Mouse (Mus musculus) WW6 (cell line): Measurements from ENCODE around the gene Tnfrsf1b.

Experiments
- DNase-seq: peaks from one replicate; pipeline ENCODE4 v3.0.0-alpha.2; 2013; ENCODE audit warnings: low read depth, low spot score

Gene Tnfrsf1b

DNA sequence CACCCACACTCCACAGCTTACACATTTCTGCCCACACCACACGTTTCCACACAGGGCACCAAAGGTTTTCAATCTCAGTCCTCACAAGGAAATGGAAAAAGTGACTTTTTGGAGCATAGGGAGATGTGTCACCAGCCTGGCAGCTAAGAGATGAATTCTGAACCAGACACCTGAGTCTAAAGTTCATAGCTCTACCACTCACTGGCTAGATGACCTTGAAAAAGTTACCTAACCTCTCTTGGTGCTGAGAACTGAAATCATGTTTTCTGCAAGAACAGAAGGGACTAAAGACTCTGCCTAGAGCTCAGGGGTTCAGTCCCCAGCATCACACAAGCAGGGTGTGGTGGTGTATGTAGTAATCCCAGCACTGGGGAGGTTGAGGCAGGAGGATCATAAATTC lies 26.7 kb downstream of the Tnfrsf1b start:
- no peak for DNase-seq

GRCm38 (mm10) chr4:145219240-145219985 lies 27.3 kb downstream of the Tnfrsf1b start:
- no peak for DNase-seq

DNA sequence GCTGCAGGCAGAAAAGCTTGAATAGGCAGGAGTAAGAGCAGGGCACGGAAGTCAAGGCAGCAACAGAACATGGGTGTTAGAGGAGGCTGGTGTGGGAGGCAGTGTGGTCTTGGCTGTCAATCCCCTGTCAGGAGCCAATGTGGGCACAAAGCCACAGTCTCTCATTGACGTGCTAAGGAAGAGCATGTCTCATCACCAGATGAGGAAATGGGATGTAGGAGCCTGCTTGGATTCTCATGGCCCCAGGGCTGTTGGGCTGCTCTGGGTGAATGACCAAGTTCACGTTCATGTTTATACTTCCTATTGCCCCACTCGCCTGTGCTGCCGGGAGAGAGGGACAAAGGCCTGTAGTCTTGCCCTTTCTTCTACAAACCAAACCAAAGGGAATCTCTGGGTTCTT lies 28.8 kb downstream of the Tnfrsf1b start:
- DNase-seq = no peak

GRCm38 (mm10) chr4:145217046-145217445 lies 29.6 kb downstream of the Tnfrsf1b start:
- no peak for DNase-seq

DNA sequence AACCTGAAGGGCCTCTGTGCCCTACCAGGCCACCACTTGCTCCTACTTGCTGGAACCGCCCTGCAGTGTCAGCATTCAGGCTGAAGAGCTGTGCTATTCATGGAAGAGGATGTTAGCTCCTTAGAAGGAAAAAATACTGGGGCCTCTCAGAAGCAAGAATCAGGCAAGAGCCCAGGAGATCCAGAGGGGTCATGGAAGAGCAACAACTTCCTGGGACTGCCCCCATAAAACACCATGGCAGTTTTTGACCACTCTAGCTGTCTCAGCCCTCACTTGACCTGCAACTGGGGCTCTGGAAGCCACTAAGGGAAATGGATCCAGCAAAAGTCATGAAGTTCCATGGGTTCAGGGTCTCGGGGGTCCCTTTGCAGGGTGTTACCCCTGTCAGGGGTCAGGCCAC lies 31.3 kb downstream of the Tnfrsf1b start:
- no peak for DNase-seq

GRCm38 (mm10) chr4:145214786-145215174 lies 31.9 kb downstream of the Tnfrsf1b start:
- DNase-seq = no peak

DNA sequence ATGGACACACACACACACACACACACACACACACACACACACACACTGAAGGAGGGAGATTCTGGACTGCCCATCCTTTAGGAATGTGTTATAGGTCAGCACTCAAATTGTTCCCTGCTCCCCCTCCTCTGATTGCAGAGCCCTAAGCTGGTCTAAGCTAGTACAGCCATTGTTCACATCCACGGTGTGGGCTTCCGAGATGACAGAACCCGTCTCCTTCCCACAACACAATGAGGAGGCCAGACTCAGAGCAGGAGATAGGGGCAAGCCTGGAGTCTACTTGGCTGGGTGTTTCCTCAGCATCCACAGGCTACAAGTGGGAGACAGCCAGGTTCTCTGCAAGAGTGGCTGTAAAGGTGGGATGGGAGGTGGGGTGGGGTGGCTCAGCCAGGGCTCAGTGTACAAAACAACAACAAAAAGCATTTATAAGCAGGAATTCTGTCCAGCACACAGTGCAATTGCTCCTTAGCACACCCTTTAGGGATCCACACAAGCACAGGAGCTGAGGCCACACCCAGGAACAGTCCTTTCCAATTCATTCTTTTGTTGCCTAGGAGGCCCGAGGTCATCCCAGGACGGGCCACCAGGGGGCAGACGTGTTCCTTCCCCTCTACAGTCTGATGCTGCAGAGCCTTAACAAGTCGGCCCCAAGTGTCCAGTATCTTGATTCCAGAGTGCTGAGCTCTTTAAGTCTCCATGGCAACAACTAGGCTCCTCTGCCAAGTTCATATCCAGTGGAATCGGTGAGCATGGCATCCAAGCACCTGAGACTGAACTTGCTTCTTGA lies 32.5 kb downstream of the Tnfrsf1b start:
- peak; percentile 86 for DNase-seq

DNA sequence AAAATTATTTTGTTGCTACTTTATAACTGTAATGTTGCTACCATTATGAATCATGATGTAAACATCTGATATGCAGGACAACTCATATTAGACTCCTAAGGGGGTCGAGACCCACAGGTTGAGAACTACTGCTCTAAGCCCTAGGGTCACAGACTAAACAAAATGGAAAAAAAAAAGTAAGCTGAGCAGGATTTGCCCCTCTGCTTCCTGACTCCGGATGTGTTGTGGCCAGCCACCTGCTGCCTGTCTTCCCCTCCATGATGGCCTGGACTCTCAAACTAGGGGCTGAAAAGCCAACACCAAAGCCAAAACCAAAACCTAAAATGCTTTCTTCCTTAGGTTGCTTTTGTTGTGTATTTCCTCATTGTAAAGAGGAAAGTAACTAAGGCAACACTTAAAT lies 35.6 kb downstream of the Tnfrsf1b start:
- DNase-seq = no peak

- DNase-seq = no peak
Observed at GRCm38 (mm10) chr4:145210564-145210963, 36.1 kb downstream of the Tnfrsf1b start.

DNA sequence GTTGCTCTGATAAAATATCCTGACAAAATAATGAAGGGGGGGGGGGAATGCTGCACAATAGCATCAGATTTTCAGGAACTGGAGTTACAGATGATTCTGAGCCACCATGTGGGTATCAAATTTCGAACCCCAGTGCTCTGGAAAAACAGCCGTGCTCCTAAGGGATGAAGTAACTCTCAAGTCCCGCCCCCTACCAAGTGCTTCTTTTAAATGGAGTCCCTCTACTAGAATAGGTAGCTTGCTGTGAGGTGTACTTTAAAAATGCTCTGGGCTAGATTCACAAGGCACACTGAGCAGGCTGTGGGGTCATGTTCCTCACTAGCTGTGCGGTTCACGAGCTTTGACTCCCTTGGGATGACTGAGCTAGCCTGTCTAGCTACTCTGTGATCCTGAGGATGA lies 37.0 kb downstream of the Tnfrsf1b start:
- no peak for DNase-seq

DNA sequence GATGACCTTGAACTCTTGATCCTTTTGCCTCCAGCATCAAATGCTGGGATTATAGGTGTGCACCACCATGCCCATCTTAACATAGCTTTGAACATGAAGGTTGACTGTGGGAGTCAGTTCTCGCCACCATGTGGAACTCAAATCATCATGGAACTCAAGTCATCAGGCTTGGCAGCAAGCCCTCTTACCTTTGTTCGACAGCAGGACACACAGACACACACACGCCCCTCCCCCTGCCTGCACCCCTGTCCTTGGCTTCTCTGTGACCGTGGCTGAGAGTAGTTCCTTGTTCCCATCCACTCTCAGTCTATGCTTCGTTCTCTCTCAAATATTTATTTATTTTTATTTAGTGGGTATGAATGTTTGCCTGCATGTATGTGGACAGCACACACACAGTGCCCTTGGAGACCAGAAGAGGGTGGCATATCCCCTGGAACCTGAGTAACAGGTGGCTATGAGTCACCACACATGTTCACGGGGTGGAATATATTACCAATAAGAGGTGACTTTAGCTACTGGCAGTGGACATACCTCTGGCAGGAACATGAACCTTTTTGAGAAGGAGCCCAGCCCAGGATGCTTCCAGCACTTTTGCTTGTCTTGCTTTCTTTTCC lies 37.5 kb downstream of the Tnfrsf1b start:
- no peak for DNase-seq

GRCm38 (mm10) chr4:145207718-145208371 lies 38.8 kb downstream of the Tnfrsf1b start:
- no peak for DNase-seq

GRCm38 (mm10) chr4:145204779-145205178 lies 41.9 kb downstream of the Tnfrsf1b start:
- no peak for DNase-seq

DNA sequence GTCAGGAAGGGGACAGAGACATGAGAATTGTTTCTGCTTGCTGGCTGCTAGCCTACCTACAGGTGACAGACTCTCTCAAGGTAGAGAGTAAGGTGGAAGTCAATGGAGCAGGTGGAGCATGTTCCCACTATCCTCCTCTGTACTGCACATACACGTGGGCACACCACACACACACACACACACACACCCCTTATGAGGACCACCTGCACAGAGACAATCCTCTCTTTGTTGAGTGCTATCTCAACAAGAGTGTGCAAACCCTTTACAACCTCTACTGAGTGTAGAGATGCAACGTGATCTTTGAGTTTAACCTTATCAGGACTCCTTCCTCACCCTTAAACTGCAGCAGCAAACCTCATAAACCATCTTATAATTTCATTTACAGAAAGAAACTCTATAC lies 43.4 kb downstream of the Tnfrsf1b start:
- DNase-seq = no peak

DNA sequence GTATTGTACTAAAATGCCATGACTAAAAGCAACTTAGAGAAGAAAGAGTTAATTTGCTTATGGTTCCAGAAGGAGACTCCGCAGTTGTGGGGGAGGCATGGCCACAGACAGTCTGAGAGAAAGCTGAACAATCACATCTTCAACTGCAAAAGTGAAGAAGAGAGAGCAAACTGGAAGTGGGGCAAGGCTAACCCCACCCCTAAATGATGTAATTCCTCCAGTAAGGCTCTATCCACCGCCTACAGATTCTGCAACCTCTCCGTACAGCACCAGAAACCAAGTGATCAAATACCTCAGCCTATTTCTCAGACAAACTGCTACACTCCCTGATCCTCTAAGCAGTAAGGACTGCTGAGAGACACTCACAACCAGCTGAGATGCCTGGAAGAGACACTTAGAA lies 45.2 kb downstream of the Tnfrsf1b start:
- DNase-seq = no peak

GRCm38 (mm10) chr4:145199982-145200699 lies 46.5 kb downstream of the Tnfrsf1b start:
- no peak for DNase-seq

GRCm38 (mm10) chr4:145196586-145196985 lies 50.1 kb downstream of the Tnfrsf1b start:
- no peak for DNase-seq

DNA sequence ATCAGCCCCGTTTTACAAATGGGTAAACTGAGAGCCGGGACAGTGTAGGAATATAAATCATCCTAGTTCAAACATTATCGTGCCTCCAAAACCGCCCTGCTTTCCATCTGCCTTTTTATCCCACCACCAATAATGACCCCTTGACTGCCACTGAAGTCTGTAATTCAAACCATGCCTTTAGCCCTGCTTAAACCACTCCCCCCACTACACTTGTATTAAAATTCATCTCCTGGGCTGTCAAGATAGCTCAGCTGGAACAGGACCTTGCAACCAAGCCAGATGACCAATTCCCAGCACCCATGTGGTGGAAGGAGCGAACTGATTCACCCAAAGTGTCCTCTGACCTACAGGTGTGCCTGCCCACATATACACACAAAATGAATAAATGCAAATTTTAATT lies 51.5 kb downstream of the Tnfrsf1b start:
- no peak for DNase-seq

DNA sequence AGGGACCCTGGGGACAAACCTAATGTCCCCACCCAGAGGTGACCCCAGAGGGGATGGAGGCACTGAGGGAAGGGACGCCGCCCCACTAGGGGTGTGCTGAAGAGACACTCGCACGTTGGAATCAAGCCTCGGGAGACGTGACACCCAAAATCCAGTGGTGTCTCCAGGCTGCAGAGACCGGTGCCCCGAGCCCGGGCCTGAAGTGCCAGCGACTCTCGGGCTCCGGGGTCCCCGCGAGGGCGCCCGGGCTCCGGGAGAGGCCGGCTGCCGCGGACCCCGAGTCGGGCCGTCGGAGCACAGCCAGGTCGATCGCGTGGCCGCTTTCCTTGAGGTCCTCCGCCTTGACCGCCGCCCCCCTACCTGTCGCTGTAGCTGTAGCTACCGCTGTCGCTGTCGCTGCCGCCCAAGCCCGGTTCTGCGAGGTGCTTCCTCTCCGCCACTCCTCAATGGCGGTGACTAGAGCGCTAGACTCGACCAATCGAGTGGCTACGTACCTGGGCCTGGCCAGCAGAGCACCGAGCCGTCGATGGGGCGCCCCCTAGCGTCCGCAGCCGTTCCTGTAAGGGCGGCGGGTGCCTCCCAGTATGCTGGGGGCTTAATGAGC lies 52.0 kb downstream of the Tnfrsf1b start, which contains the start of gene Vps13d:
Gene Vps13d, minus strand, starts transcription at position 447 of the 604 bp plus-strand sequence.
- DNase-seq = peak; percentile 74

GRCm38 (mm10) chr4:145193991-145194511 lies 52.6 kb downstream of the Tnfrsf1b start:
- no peak for DNase-seq

DNA sequence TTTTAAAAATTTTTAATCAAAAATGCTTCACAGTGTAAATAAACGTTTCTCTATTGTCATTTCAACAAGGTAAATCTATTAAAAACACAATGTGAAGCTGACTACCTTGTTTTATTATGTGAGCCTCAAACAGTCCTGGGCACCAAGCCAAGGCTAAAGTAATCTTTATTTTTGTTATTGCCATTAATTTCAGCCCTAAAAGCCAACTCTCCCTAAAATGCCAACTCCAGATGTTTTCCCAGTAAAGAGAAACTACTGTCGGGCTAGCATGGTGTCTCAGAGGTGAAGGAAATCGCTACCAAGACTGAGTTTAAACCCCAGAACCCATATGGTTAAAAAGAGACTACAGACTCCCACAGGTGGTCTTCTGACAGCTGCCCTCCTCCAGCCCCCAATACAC lies 53.3 kb downstream of the Tnfrsf1b start:
- DNase-seq = no peak
